Mouse (Mus musculus) hindbrain, postnatal 0 days (tissue): ENCODE measurements at regions not wholly inside any gene's neighbourhood (a gene's known extent, or its start where the extent isn't known, plus 50 kb on each side); places are given as distances from the start of the nearest gene placed in this dataset.

Experiments
- ATAC-seq: fragments of 200-750 bp; cut with Nextera tagmentation; 2 replicates; pipeline ENCODE4 v1.8.0; 2017; ENCODE audit warnings: mild to moderate bottlenecking, moderate TSS enrichment, moderate library complexity
- DNase-seq: peaks from one replicate; pipeline ENCODE4 v3.0.0-alpha.2; 2015; ENCODE audit warnings: low spot score
- H3K27ac ChIP-seq: fragments of 300-500 bp; sonication (generic); 2 replicates; pipeline ENCODE4 v1.5.1; 2014; ENCODE audit warnings: mild to moderate bottlenecking
- H3K27me3 ChIP-seq: fragments of 300-500 bp; sonication (generic); 2 replicates; pipeline ENCODE4 v1.6.1; 2014; ENCODE audit warnings: low read length, mixed read lengths; ENCODE audit not compliant: insufficient read depth
- H3K36me3 ChIP-seq: fragments of 300-500 bp; sonication (generic); 2 replicates; pipeline ENCODE4 v1.6.1; 2014; ENCODE audit warnings: low read length, mixed read lengths; ENCODE audit not compliant: insufficient read depth
- H3K4me1 ChIP-seq: fragments of 300-500 bp; sonication (generic); 2 replicates; pipeline ENCODE4 v1.6.1; 2014; ENCODE audit warnings: antibody characterized with exemption, low read length, mixed read lengths; ENCODE audit not compliant: insufficient read depth
- H3K4me2 ChIP-seq: fragments of 300-500 bp; sonication (generic); 2 replicates; pipeline ENCODE4 v1.6.1; 2014; ENCODE audit warnings: low read depth, mild to moderate bottlenecking, low read length, moderate library complexity, mixed read lengths
- H3K4me3 ChIP-seq: fragments of 300-500 bp; sonication (generic); 2 replicates; pipeline ENCODE4 v1.5.1; 2014; ENCODE audit warnings: low read length
- H3K9ac ChIP-seq: fragments of 300-500 bp; sonication (generic); replicated peaks from 2 replicates; pipeline ENCODE4 v1.6.1; 2014; ENCODE audit warnings: mild to moderate bottlenecking, low read length, moderate library complexity, mixed read lengths
- H3K9me3 ChIP-seq: fragments of 300-500 bp; sonication (generic); 2 replicates; pipeline ENCODE4 v1.6.1; 2016; ENCODE audit warnings: low read length, mixed read lengths
- CTCF ChIP-seq: IDR thresholded peaks from 2 replicates; pipeline ENCODE4 v1.5.1; 2016; ENCODE audit warnings: antibody characterized with exemption, control low read depth, low read depth
- WGBS: fragments of 180-500 bp; shearing (Covaris S2); extraction: QIAGEN DNeasy Blood & Tissue Kit; methylation state at CpG from one replicate; pipeline ENCODE4 v1.1.7; 2014; 5-methylcytosine and 5-hydroxymethylcytosine counted together

GRCm38 (mm10) chr11:43370025-43370424, 56.0 kb downstream of the Pttg1 start:
- ATAC-seq = no peak
- 94% methylated on average over 3 of the region's 3 CpGs for WGBS
- Histone ChIP-seq H3K9ac (no peak overlapping the region), H3K27ac (no peak overlapping the region), H3K9me3 (no peaks in the 10 kb centered on the region), H3K4me2 (no peak overlapping the region), H3K4me3 (no peak overlapping the region), H3K36me3 (no peaks in the 10 kb centered on the region), H3K27me3 (no peaks in the 10 kb centered on the region), H3K4me1 (no peaks in the 10 kb centered on the region)
- no peak for DNase-seq
- TF ChIP-seq CTCF = no peak

GRCm38 (mm10) chr11:43368346-43368745, 57.7 kb downstream of the Pttg1 start:
- Histone ChIP-seq H3K9ac (no peak overlapping the region), H3K27me3 (no peaks in the 10 kb centered on the region), H3K4me3 (no peak overlapping the region), H3K27ac (no peak overlapping the region), H3K4me2 (no peak overlapping the region), H3K9me3 (no peaks in the 10 kb centered on the region), H3K36me3 (no peaks in the 10 kb centered on the region), H3K4me1 (no peaks in the 10 kb centered on the region)
- ATAC-seq (no peak), DNase-seq (no peak)
- TF ChIP-seq CTCF = no peak
- WGBS = 86% methylated on average over 1 of the region's 1 CpGs

GRCm38 (mm10) chr11:43361858-43362257, 64.2 kb downstream of the Pttg1 start:
- DNase-seq = no peak
- TF ChIP-seq CTCF = no peak
- H3K4me2 ChIP-seq = no peak overlapping the region
- H3K4me3 ChIP-seq = no peak overlapping the region
- no peak for ATAC-seq
- no peak overlapping the region for H3K27ac ChIP-seq
- no peaks in the 10 kb centered on the region for H3K9me3 ChIP-seq
- H3K9ac ChIP-seq = no peak overlapping the region
- H3K27me3 ChIP-seq = no peaks in the 10 kb centered on the region
- no peaks in the 10 kb centered on the region for H3K4me1 ChIP-seq
- WGBS = 67% methylated on average over 13 of the region's 13 CpGs
- H3K36me3 ChIP-seq = no peaks in the 10 kb centered on the region

DNA sequence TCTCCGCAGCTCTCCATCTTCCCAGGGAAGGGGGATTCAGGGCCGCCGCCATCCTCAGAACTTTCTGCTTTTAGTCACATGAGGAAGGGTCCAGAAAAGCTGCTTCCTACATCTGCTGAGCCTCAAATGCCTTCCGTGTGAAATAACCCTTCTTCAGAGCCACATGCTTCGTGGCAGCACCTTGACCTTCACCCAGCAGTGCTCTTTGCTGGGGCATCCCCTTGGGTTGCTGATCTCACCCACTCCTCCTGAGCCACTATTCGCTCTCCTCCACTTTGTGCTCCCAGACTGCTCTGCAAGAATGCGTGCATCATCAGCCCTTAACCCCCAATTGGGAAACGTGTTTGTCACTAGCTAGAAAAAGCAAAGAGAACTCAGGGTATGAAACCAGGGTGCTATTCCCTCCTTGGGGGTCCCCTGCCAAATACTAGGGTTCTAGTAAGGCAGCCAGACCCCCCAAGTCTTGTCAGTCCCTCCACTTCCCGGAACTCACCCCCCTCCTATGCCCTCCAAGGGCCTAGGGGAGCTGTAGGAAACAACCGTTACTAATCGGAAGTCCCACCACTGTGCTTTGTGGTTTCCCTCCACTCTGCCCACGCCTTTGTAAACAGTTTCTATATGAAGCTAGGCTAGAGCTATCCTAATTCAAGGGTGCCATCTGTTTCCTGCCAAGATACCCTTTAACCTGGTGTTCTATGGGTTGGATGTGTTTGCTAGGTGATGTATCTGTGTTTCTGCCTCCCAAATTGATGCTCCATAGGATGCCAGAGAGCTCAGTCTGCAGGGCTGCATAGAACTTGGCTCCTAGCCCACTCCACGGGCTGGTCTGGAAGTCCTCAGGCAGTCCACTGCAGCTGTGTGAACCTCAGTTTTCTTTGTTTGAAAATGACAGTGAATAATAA, 67.4 kb downstream of the Pttg1 start:
- DNase-seq (no peak), ATAC-seq (no peak)
- Histone ChIP-seq H3K9ac (no peak overlapping the region), H3K27me3 (no peaks in the 10 kb centered on the region), H3K4me2 (no peak overlapping the region), H3K27ac (no peak overlapping the region), H3K4me1 (no peaks in the 10 kb centered on the region), H3K4me3 (no peak overlapping the region), H3K36me3 (no peaks in the 10 kb centered on the region), H3K9me3 (no peaks in the 10 kb centered on the region)
- TF ChIP-seq CTCF = no peak
- 69% methylated on average over 13 of the region's 13 CpGs for WGBS

- Histone ChIP-seq H3K4me2 (no peak overlapping the region), H3K27me3 (no peaks in the 10 kb centered on the region), H3K9ac (no peak overlapping the region), H3K4me3 (no peak overlapping the region), H3K36me3 (no peaks in the 10 kb centered on the region), H3K27ac (no peak overlapping the region), H3K4me1 (peaks cover 4% of the 10 kb centered on the region), H3K9me3 (no peaks in the 10 kb centered on the region)
- WGBS = 88% methylated on average over 4 of the region's 4 CpGs
- TF ChIP-seq CTCF = no peak
- DNase-seq = no peak
- ATAC-seq = no peak
Measured at GRCm38 (mm10) chr11:43353602-43354001, 72.4 kb downstream of the Pttg1 start.

GRCm38 (mm10) chr11:43353030-43353429, 73.0 kb downstream of the Pttg1 start:
- Histone ChIP-seq H3K27me3 (no peaks in the 10 kb centered on the region), H3K4me2 (no peak overlapping the region), H3K36me3 (no peaks in the 10 kb centered on the region), H3K4me3 (no peak overlapping the region), H3K9me3 (no peaks in the 10 kb centered on the region), H3K27ac (no peak overlapping the region), H3K4me1 (peaks cover 4% of the 10 kb centered on the region), H3K9ac (no peak overlapping the region)
- WGBS = 95% methylated on average over 1 of the region's 1 CpGs
- TF ChIP-seq CTCF = no peak
- DNase-seq (no peak), ATAC-seq (no peak)

DNA sequence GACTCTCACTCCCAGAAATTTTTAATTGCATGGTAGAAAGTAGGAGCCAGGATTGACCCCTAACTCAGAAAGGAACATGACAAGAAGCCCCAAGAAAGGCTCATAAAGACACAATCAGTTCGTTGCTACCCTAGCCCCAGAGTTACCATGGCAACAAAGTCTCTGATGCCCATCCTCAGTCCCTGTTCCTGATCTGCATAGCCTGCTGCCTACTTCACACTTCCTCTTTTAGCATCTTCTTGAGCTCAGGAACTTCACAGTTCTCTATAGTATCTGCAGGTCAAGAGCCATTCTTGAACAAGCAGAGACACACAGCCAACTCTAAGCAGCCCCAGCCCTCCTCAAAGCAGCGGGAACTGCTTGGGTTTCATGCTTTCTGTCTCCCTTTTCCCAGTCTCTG, 74.2 kb downstream of the Pttg1 start:
- no peak for ATAC-seq
- no peak for DNase-seq
- Histone ChIP-seq H3K4me3 (no peak overlapping the region), H3K27ac (no peak overlapping the region), H3K9ac (no peak overlapping the region), H3K4me1 (peaks cover 4% of the 10 kb centered on the region), H3K9me3 (no peaks in the 10 kb centered on the region), H3K27me3 (no peaks in the 10 kb centered on the region), H3K36me3 (no peaks in the 10 kb centered on the region), H3K4me2 (no peak overlapping the region)
- TF ChIP-seq CTCF = no peak
- WGBS = 55% methylated on average over 2 of the region's 2 CpGs
